Mouse (Mus musculus): ENCODE data around the gene Rnh1. TPM values are rescaled to one million over a fixed set of nuclear protein-coding genes. Genes with fewer than 3 reads are reported as not detected.

Rnh1 gene
- polyA plus RNA-seq (2017; shearing (Covaris generic)): 100 to 1,000 TPM; 110 to 149 TPM

DNA sequence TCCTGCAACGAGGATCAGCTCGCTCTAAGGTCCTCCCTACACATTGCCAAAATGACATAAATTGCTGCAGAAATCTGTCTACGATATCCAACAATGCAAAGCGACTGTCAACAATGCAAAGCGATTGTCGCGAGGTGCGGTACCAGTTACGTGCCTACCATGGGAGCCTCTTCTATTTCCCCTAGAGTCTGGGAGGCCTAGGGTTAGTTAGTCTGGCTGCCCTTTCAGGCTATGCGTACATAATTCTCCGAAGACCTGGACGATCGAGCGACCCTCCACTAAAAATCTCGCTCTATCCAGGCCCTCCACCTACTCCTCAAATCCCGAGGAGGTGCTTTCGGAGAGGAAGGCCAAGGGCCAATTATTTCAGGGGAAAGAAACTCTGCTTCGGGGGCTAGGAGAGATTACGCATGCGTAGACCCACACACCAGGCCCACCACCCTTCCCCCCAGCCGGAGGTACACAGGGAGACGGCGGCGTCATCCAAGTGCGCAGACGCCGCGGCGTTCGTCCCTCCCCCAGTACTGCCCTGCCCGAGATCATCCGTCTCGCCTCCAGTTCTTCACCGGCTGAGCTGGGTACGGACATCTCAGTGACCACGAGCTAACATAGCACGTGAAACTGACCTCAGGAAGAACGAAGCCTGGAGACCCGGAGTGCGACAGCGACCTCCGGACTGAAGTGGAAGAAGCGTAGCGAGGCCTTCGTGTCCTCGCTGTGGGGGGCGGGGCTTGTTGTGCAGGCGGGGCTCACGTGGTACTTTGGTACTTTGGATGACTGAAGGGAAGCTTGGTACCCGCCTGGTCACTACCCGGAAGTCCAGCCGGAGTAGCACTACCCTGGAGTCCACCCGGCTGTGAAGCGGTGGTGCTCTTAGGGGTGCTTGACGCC is at the start of gene Rnh1:
Gene Rnh1 (minus strand): TSS at position 742 of the 891 bp plus-strand sequence.

DNA sequence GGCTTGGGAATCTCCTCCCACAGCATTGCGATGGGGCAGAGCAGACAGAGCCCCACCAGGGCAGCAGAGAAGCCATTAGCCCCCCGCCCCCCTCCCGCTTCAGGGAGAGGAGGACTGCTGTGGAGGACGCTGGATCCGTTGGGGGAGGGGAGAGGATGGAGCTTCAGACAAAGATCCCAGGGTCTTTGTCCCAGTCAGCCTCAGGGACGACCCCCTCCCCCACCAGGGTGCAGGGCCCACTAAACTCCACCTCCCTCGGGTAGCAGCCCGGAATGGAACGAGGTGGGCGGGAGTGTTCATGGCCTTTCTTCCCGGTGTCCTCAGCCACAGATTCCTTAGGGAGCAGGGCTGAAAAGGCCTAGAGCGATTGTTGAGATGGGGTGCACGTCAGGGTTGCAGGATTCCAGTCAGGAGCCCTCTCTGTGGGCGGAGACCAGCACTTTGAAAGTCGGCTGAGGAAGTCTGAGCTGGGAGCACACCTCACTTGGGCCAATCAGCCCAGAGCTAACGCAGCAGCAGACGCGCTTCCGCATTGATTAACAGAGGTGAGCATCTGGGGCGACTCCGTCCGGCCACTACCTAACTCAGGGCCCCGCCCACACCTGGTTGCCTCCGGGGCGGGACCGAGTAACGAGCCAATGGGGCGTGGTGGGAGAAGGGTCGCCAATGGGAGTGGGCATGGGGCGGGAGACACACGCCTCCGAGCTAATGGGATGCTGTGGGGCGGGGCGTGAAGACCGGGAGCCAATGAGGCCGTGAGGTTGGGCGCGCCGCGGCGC is 42.6 kb upstream of the Rnh1 start, which contains the start of gene Rassf7:
Gene Rassf7 (plus strand): TSS at position 760 of the 779 bp plus-strand sequence.

DNA sequence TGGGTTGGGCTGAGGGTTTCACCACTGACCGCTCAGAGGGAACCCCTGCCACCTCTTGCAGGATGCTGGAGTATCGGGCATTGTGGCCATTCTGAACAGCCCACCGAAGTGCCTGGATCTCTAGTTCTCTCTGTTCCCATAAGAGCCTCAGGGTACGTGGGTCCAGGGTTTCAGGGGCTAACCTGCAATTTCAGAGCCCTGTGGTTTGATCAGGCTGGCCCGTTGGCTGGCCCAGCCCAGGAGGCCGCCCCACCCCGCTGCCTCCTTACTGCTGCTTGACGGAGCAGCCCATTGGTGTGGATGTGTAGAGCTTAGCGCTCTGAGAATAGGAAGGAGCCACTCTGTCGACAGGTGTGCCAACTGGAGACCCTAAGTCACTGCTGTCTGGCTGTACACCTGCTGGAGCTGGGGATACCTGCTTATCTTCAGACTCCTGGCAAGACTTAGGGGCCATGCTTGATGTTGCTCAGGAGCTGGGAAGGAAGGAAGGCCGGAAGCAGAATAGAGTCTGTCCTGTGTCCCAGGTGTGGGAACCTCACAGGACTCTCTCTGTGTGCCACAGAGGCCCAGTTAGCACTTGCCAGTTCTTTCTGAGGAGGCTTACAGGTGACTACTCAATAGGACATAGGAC is 41.1 kb upstream of the Rnh1 start, which contains the start of gene Lmntd2:
Gene Lmntd2 (minus strand): TSS at position 476 of the 631 bp plus-strand sequence.

DNA sequence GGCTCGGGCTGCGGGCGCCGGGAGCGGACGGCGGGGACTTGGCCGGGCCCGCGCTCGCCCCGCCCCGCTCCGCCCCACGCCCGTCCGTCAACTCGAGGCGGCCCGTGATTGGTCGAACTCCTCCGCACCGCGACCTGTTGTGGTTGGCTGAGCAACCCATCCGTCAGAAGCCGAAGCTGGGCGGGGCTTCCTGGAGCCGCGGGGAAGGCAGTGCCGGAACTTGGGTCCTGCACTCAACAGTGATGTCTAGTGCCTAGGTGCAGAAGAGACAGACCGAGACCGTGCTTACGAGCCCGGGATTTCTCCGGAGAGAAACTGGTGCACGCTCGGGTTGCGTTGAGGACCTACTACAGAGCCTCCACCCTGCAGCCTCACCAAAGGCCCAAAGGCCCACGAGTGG is 21.3 kb upstream of the Rnh1 start, which contains the start of the genes Hras and Lrrc56:
Gene Hras (minus strand): TSS at position 58 of the 400 bp plus-strand sequence.
Gene Lrrc56 (plus strand): TSS at position 210 of the 400 bp plus-strand sequence.

DNA sequence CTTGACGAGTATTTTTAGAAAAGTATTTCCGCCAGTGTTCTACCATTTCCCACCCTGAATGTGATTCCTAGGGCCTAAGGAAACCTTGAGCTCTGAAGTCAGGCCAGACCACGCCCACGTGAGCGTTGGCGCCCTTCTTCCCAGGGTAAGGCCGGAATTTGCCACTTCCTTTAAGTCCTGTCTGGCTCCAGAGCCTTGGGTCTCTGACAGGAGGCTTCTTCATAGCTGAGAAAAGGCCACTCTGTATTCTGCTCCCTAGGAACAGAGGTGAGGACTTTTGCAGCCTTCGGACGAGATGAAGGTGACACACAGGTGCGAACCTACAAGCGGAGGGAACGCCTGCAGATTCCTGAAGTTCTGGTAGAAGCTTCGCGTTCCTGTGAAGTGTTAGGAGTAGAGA is 50.4 kb downstream of the Rnh1 start, which contains the start of gene Ptdss2:
Gene Ptdss2 (plus strand): TSS at position 138 of the 400 bp plus-strand sequence.

DNA sequence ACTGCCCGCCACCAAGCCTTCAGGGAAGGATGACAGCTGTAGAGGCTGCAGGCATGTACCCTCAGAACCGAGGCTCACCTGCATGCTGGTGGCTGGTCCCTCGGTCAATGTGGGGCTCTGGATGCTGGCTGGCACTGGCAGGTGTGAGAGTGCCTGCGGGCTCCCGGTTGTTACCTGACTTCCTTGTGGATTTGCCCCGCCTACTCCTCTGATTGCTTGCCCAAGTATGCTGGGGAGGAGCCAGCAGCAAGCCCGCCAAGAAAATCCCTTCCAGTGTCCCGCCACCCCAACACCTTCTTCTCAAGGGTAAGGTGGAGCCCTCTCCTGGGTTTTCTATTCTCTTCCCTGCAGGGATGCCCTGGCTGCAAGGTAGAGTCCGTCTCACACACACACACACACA is 55.0 kb downstream of the Rnh1 start, which contains the start of gene Ano9:
Gene Ano9 (minus strand): TSS at position 171 of the 400 bp plus-strand sequence.

Other genes with a start within 250 kb of the Rnh1 start
- gene Pgghg, start 231.5 kb downstream of the Rnh1 start, polyA plus RNA-seq (2017; shearing (Covaris generic)): 10 to 100 TPM; 24.8 to 37.5 TPM
- 1 to 10 TPM in 1 of 2 experiments, under 1 TPM in 1; 0.35 to 1.1 TPM for gene Ifitm5, start 222.6 kb downstream of the Rnh1 start, polyA plus RNA-seq (2017; shearing (Covaris generic))
- gene Gm45717, start 216.9 kb downstream of the Rnh1 start, polyA plus RNA-seq (2017; shearing (Covaris generic)): not detected
- gene Ifitm2, start 216.9 kb downstream of the Rnh1 start, polyA plus RNA-seq (2017; shearing (Covaris generic)): 10 to 100 TPM; 37.1 to 96.5 TPM
- gene Ifitm1, start 205.6 kb downstream of the Rnh1 start, polyA plus RNA-seq (2017; shearing (Covaris generic)): 1 to 10 TPM in 1 of 2 experiments, not detected in 1; 1.9 TPM
- 1 to 10 TPM; 3.5 to 8.8 TPM for gene Ifitm3, start 162.1 kb downstream of the Rnh1 start, polyA plus RNA-seq (2017; shearing (Covaris generic))
- gene Ifitm6, start 154.9 kb downstream of the Rnh1 start, polyA plus RNA-seq (2017; shearing (Covaris generic)): not detected
- not detected for gene Gm17387, start 143.7 kb downstream of the Rnh1 start, polyA plus RNA-seq (2017; shearing (Covaris generic))
- gene B4galnt4, start 111.8 kb downstream of the Rnh1 start, polyA plus RNA-seq (2017; shearing (Covaris generic)): 10 to 100 TPM; 18.8 to 19.5 TPM
- gene Pkp3, start 94.6 kb downstream of the Rnh1 start, polyA plus RNA-seq (2017; shearing (Covaris generic)): 100 to 1,000 TPM; 253 to 350 TPM
- gene Sigirr, start 72.3 kb downstream of the Rnh1 start, polyA plus RNA-seq (2017; shearing (Covaris generic)): 100 to 1,000 TPM; 207 to 212 TPM
- under 1 TPM; 0.48 to 0.54 TPM for gene Ano9, start 55.1 kb downstream of the Rnh1 start, polyA plus RNA-seq (2017; shearing (Covaris generic))
- 10 to 100 TPM; 19.1 to 23.2 TPM for gene Ptdss2, start 50.5 kb downstream of the Rnh1 start, polyA plus RNA-seq (2017; shearing (Covaris generic))
- 10 to 100 TPM; 45.4 to 45.7 TPM for gene Hras, start 21.1 kb upstream of the Rnh1 start, polyA plus RNA-seq (2017; shearing (Covaris generic))
- gene Lrrc56, start 21.3 kb upstream of the Rnh1 start, polyA plus RNA-seq (2017; shearing (Covaris generic)): 1 to 10 TPM; 2.7 to 6.2 TPM
- gene Lmntd2, start 41.2 kb upstream of the Rnh1 start, polyA plus RNA-seq (2017; shearing (Covaris generic)): 10 to 100 TPM; 13.5 to 14.3 TPM
- gene Rassf7, start 43.0 kb upstream of the Rnh1 start, polyA plus RNA-seq (2017; shearing (Covaris generic)): 10 to 100 TPM; 18.6 to 27.3 TPM
- gene Phrf1, start 55.9 kb upstream of the Rnh1 start, polyA plus RNA-seq (2017; shearing (Covaris generic)): 10 to 100 TPM; 88.2 to 93.2 TPM
- gene Irf7, start 93.6 kb upstream of the Rnh1 start, polyA plus RNA-seq (2017; shearing (Covaris generic)): 100 to 1,000 TPM in 1 of 2 experiments, 10 to 100 TPM in 1; 89.0 to 155 TPM
- not detected for gene Cdhr5, start 103.9 kb upstream of the Rnh1 start, polyA plus RNA-seq (2017; shearing (Covaris generic))
- gene Sct, start 106.3 kb upstream of the Rnh1 start, polyA plus RNA-seq (2017; shearing (Covaris generic)): not detected
- under 1 TPM; 0.11 to 0.29 TPM for gene Drd4, start 119.1 kb upstream of the Rnh1 start, polyA plus RNA-seq (2017; shearing (Covaris generic))
- gene Deaf1, start 154.8 kb upstream of the Rnh1 start, polyA plus RNA-seq (2017; shearing (Covaris generic)): 10 to 100 TPM; 57.7 to 77.6 TPM
- gene Tmem80, start 154.9 kb upstream of the Rnh1 start, polyA plus RNA-seq (2017; shearing (Covaris generic)): 10 to 100 TPM; 29.5 to 50.4 TPM
- gene Eps8l2, start 166.0 kb upstream of the Rnh1 start, polyA plus RNA-seq (2017; shearing (Covaris generic)): 1 to 10 TPM in 1 of 2 experiments, under 1 TPM in 1; 0.17 to 3.1 TPM
- 100 to 1,000 TPM; 296 to 311 TPM for gene Taldo1, start 219.3 kb upstream of the Rnh1 start, polyA plus RNA-seq (2017; shearing (Covaris generic))
- 10 to 100 TPM; 72.6 to 73.9 TPM for gene Gatd1, start 241.3 kb upstream of the Rnh1 start, polyA plus RNA-seq (2017; shearing (Covaris generic))

Measured in inflammation-experienced regulatory T-cells (primary cell).